Mouse (Mus musculus) forebrain, embryonic 11.5 days (tissue): Measurements from ENCODE around the gene Zbtb39. TPM values are rescaled to one million over a fixed set of nuclear protein-coding genes. Genes with fewer than 3 reads are reported as not detected.

Source experiments
- ATAC-seq: fragments of 200-750 bp; cut with Nextera tagmentation; replicated peaks from 2 replicates; pipeline ENCODE4 v1.8.0; 2017; ENCODE audit warnings: moderate TSS enrichment; ENCODE audit not compliant: low FRiP score
- DNase-seq: peaks from one replicate; pipeline ENCODE4 v3.0.0-alpha.2; 2017; ENCODE audit warnings: low spot score
- H3K27ac ChIP-seq: fragments of 300-500 bp; sonication (generic); 2 replicates; pipeline ENCODE4 v1.5.1; 2014; ENCODE audit warnings: low read depth, low read length
- H3K27me3 ChIP-seq: fragments of 300-500 bp; sonication (generic); 2 replicates; pipeline ENCODE4 v1.6.1; 2014; ENCODE audit warnings: mild to moderate bottlenecking, low read length, mixed read lengths; ENCODE audit not compliant: control insufficient read depth, insufficient read depth
- H3K36me3 ChIP-seq: fragments of 300-500 bp; sonication (generic); 2 replicates; pipeline ENCODE4 v1.6.1; 2014; ENCODE audit warnings: mild to moderate bottlenecking, low read length, moderate library complexity, mixed read lengths; ENCODE audit not compliant: control insufficient read depth, insufficient read depth
- H3K4me1 ChIP-seq: fragments of 300-500 bp; sonication (generic); replicated peaks from 2 replicates; pipeline ENCODE4 v1.6.1; 2014; ENCODE audit warnings: low read length, mixed read lengths; ENCODE audit not compliant: control insufficient read depth, insufficient read depth
- H3K4me2 ChIP-seq: fragments of 300-500 bp; sonication (generic); 2 replicates; pipeline ENCODE4 v1.6.1; 2014; ENCODE audit warnings: low read depth, mild to moderate bottlenecking, low read length, moderate library complexity, mixed read lengths; ENCODE audit not compliant: severe bottlenecking
- H3K4me3 ChIP-seq: fragments of 300-500 bp; sonication (generic); 2 replicates; pipeline ENCODE4 v1.5.1; 2014; ENCODE audit warnings: low read depth, low read length
- H3K9ac ChIP-seq: fragments of 300-500 bp; sonication (generic); 2 replicates; pipeline ENCODE4 v1.6.1; 2014; ENCODE audit warnings: low read length
- H3K9me3 ChIP-seq: fragments of 300-500 bp; sonication (generic); 2 replicates; pipeline ENCODE4 v1.6.1; 2016; ENCODE audit warnings: low read length, mixed read lengths; ENCODE audit not compliant: control insufficient read depth
- WGBS: fragments of 180-500 bp; shearing (Covaris S2); extraction: QIAGEN DNeasy Blood & Tissue Kit; methylation state at CpG from one replicate; pipeline ENCODE4 v1.1.7; 2014; 5-methylcytosine and 5-hydroxymethylcytosine counted together
- polyA plus RNA-seq: library from polyadenylated mRNA; unstranded; fragments of >200 nt; fragmentation: Nextera tagmentation; extraction: Ambion mirVana; gene quantifications from 2 replicates; pipeline ENCODE4 v1.2.1, GENCODE M21; 2014

The Zbtb39 gene
- polyA plus RNA-seq, 1 experiment from 2014 or later, result 7.6 TPM

GRCm38 (mm10) chr10:127739661-127740161 is 373 bp downstream of the Zbtb39 start:
- Histone ChIP-seq H3K4me2 (peak overlapping the region; percentile 71), H3K9ac (peak overlapping the region; percentile 94), H3K4me1 (no peaks in the 10 kb centered on the region), H3K36me3 (peaks cover 25% of the 10 kb centered on the region), H3K9me3 (no peaks in the 10 kb centered on the region), H3K27ac (peak overlapping the region; percentile 58), H3K27me3 (no peaks in the 10 kb centered on the region), H3K4me3 (peak overlapping the region; percentile 97)
- DNase-seq (peak; percentile 79), ATAC-seq (no peak; the same call in none of the 2 replicates)
- WGBS, result under 1% methylated on average over 53 of the region's 55 CpGs

GRCm38 (mm10) chr10:127744661-127745060 is 5.3 kb downstream of the Zbtb39 start:
- 66% methylated on average over 5 of the region's 5 CpGs for WGBS
- Histone ChIP-seq H3K9ac (no peak overlapping the region), H3K4me1 (no peaks in the 10 kb centered on the region), H3K36me3 (peaks cover 28% of the 10 kb centered on the region), H3K27ac (no peak overlapping the region), H3K4me3 (no peak overlapping the region), H3K9me3 (no peaks in the 10 kb centered on the region), H3K4me2 (no peak overlapping the region), H3K27me3 (no peaks in the 10 kb centered on the region)
- DNase-seq (peak; percentile 72), ATAC-seq (0 out of 2 replicates have a peak, but pooled peaks have one; percentile 16)

GRCm38 (mm10) chr10:127745886-127746285 is 6.5 kb downstream of the Zbtb39 start:
- WGBS, result 89% methylated on average over 5 of the region's 5 CpGs

GRCm38 (mm10) chr10:127747254-127747653 is 7.9 kb downstream of the Zbtb39 start:
- Histone ChIP-seq H3K27me3 (no peaks in the 10 kb centered on the region), H3K36me3 (peaks cover 22% of the 10 kb centered on the region), H3K9ac (no peak overlapping the region), H3K9me3 (no peaks in the 10 kb centered on the region), H3K27ac (no peak overlapping the region), H3K4me1 (no peaks in the 10 kb centered on the region), H3K4me2 (no peak overlapping the region), H3K4me3 (no peak overlapping the region)
- no peak for DNase-seq
- WGBS, result 90% methylated on average over 8 of the region's 8 CpGs
- ATAC-seq, result no peak

More at GRCm38 (mm10) chr10:127745886-127746285, 6.5 kb downstream of the Zbtb39 start:
- H3K36me3 ChIP-seq, result peaks cover 28% of the 10 kb centered on the region
- no peak overlapping the region for H3K27ac ChIP-seq
- H3K9me3 ChIP-seq, result no peaks in the 10 kb centered on the region
- H3K4me2 ChIP-seq, result no peak overlapping the region
- DNase-seq, result no peak
- no peak for ATAC-seq
- no peaks in the 10 kb centered on the region for H3K27me3 ChIP-seq
- no peak overlapping the region for H3K4me3 ChIP-seq
- H3K9ac ChIP-seq, result no peak overlapping the region
- H3K4me1 ChIP-seq, result no peaks in the 10 kb centered on the region

- 18% methylated on average over 8 of the region's 8 CpGs for WGBS
- Histone ChIP-seq H3K4me2 (no peak overlapping the region), H3K9ac (no peak overlapping the region), H3K36me3 (peaks cover 7% of the 10 kb centered on the region; the same call in 1 of the 2 replicates), H3K27me3 (no peaks in the 10 kb centered on the region), H3K4me3 (no peak overlapping the region), H3K27ac (no peak overlapping the region), H3K9me3 (no peaks in the 10 kb centered on the region), H3K4me1 (no peaks in the 10 kb centered on the region)
- ATAC-seq (no peak), DNase-seq (no peak)
These were observed 9.7 kb downstream of the Zbtb39 start for GRCm38 (mm10) chr10:127748847-127749612.

- DNase-seq (no peak), ATAC-seq (no peak)
- 58% methylated on average over 24 of the region's 24 CpGs for WGBS
- H3K4me3 ChIP-seq, result no peak overlapping the region
- H3K27ac ChIP-seq, result no peak overlapping the region
- no peaks in the 10 kb centered on the region for H3K9me3 ChIP-seq
- H3K27me3 ChIP-seq, result no peaks in the 10 kb centered on the region
- H3K4me1 ChIP-seq, result no peaks in the 10 kb centered on the region
- peak overlapping the region; percentile 16; the same call in 1 of the 2 replicates for H3K4me2 ChIP-seq
- H3K9ac ChIP-seq, result no peak overlapping the region
- peaks cover 3% of the 10 kb centered on the region; the same call in 1 of the 2 replicates for H3K36me3 ChIP-seq
These were observed 10.9 kb downstream of the Zbtb39 start for GRCm38 (mm10) chr10:127750136-127750777.

GRCm38 (mm10) chr10:127751548-127751947 is 12.2 kb downstream of the Zbtb39 start, which contains the start of gene Gpr182:
Gpr182 (minus strand) TSS chr10:127751732.
- 65% methylated on average over 8 of the region's 8 CpGs for WGBS
- Histone ChIP-seq H3K36me3 (no peaks in the 10 kb centered on the region; the same call in 1 of the 2 replicates), H3K27ac (no peak within 1 kb of the TSS), H3K4me2 (no peak within 1 kb of the TSS), H3K9ac (no peak within 1 kb of the TSS), H3K4me1 (no peaks in the 10 kb centered on the region), H3K27me3 (no peaks in the 10 kb centered on the region), H3K9me3 (no peaks in the 10 kb centered on the region), H3K4me3 (no peak within 1 kb of the TSS)
- ATAC-seq, result no peak
- DNase-seq, result no peak

GRCm38 (mm10) chr10:127754566-127755166 is 15.3 kb downstream of the Zbtb39 start:
- ATAC-seq, result no peak
- no peak for DNase-seq
- Histone ChIP-seq H3K9me3 (no peaks in the 10 kb centered on the region), H3K27ac (no peak overlapping the region), H3K4me2 (no peak overlapping the region), H3K9ac (no peak overlapping the region), H3K36me3 (no peaks in the 10 kb centered on the region), H3K4me1 (no peaks in the 10 kb centered on the region), H3K4me3 (no peak overlapping the region), H3K27me3 (no peaks in the 10 kb centered on the region)
- 92% methylated on average over 6 of the region's 6 CpGs for WGBS
